Mouse (Mus musculus) limb, embryonic 11.5 days (tissue): ENCODE data around the gene Cdh23. TPM values are rescaled to one million over a fixed set of nuclear protein-coding genes. Genes with fewer than 3 reads are reported as not detected.
A peak's percentile ranks its signal among the peaks of the same experiment; 100 is the strongest.

Experiments used
- ATAC-seq: fragments of 200-750 bp; cut with Nextera tagmentation; 2 replicates; pipeline ENCODE4 v1.8.0; 2017; ENCODE audit warnings: low read depth; ENCODE audit not compliant: insufficient number of reproducible peaks, low FRiP score, low TSS enrichment
- DNase-seq: peaks from one replicate; pipeline ENCODE4 v3.0.0-alpha.2; 2015; ENCODE audit warnings: low spot score
- H3K27ac ChIP-seq: fragments of 300-500 bp; sonication (generic); replicated peaks from 2 replicates; pipeline ENCODE4 v1.5.1; 2014; ENCODE audit warnings: low read depth, mild to moderate bottlenecking, low read length
- H3K27me3 ChIP-seq: fragments of 300-500 bp; sonication (generic); 2 replicates; pipeline ENCODE4 v1.6.1; 2014; ENCODE audit warnings: mild to moderate bottlenecking, low read length, mixed read lengths; ENCODE audit not compliant: control insufficient read depth, insufficient read depth
- H3K36me3 ChIP-seq: fragments of 300-500 bp; sonication (generic); 2 replicates; pipeline ENCODE4 v1.6.1; 2014; ENCODE audit warnings: mild to moderate bottlenecking, low read length, moderate library complexity, mixed read lengths; ENCODE audit not compliant: control insufficient read depth, insufficient read depth
- H3K4me1 ChIP-seq: fragments of 300-500 bp; sonication (generic); 2 replicates; pipeline ENCODE4 v1.6.1; 2014; ENCODE audit warnings: low read length, mixed read lengths; ENCODE audit not compliant: control insufficient read depth, insufficient read depth
- H3K4me2 ChIP-seq: fragments of 300-500 bp; sonication (generic); 2 replicates; pipeline ENCODE4 v1.6.1; 2014; ENCODE audit warnings: low read depth, mild to moderate bottlenecking, moderate library complexity; ENCODE audit not compliant: severe bottlenecking
- H3K4me3 ChIP-seq: fragments of 300-500 bp; sonication (generic); 2 replicates; pipeline ENCODE4 v1.5.1; 2014; ENCODE audit warnings: low read depth, low read length
- H3K9ac ChIP-seq: fragments of 300-500 bp; sonication (generic); 2 replicates; pipeline ENCODE4 v1.6.1; 2014; ENCODE audit warnings: mild to moderate bottlenecking, low read length
- H3K9me3 ChIP-seq: fragments of 300-500 bp; sonication (generic); 2 replicates; pipeline ENCODE4 v1.6.1; 2016; ENCODE audit warnings: low read length; ENCODE audit not compliant: control insufficient read depth
- WGBS: fragments of 180-500 bp; shearing (Covaris S2); extraction: QIAGEN DNeasy Blood & Tissue Kit; methylation state at CpG from one replicate; pipeline ENCODE4 v1.1.7; 2014; 5-methylcytosine and 5-hydroxymethylcytosine counted together
- polyA plus RNA-seq: library from polyadenylated mRNA; unstranded; fragments of >200 nt; fragmentation: Nextera tagmentation; extraction: Ambion mirVana; gene quantifications from 2 replicates; pipeline ENCODE4 v1.2.1, GENCODE M21; 2014

Cdh23 gene
- polyA plus RNA-seq, 1 experiment from 2014 or later: 0.16 TPM

- Histone ChIP-seq H3K4me3 (no peak overlapping the region), H3K27me3 (no peaks in the 10 kb centered on the region), H3K4me1 (0 out of 2 replicates have a peak, but pooled peaks cover 2% of the 10 kb centered on the region), H3K27ac (no peak overlapping the region), H3K9me3 (no peaks in the 10 kb centered on the region), H3K9ac (no peak overlapping the region), H3K36me3 (no peaks in the 10 kb centered on the region), H3K4me2 (no peak overlapping the region)
- WGBS: 80% methylated on average over 9 of the region's 9 CpGs
- ATAC-seq (no peak), DNase-seq (no peak)
Measured at GRCm38 (mm10) chr10:60341528-60341927, 354.8 kb downstream of the Cdh23 start.

DNA sequence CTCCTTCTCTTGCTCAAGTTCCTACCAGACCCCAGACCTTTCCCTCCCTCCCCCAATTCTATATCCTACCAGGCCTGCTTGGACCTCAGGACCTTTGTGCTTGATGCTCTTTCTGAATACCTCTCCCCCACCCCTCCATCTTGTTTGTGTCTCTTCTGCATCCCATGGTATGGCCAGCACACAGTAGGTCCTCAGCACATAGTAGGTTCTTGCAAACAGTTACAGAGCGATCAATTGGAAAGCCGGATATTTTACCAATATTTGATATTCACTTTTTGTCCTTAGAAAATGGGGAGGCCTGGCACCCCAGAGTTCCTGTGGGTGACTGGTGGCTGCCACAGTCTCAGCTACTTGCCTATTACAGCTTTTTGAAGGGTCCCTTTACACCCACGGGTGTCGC is 361.3 kb downstream of the Cdh23 start:
- WGBS: 94% methylated on average over 4 of the region's 4 CpGs
- ATAC-seq: no peak
- no peak overlapping the region for H3K27ac ChIP-seq

GRCm38 (mm10) chr10:60334583-60334982 is 361.7 kb downstream of the Cdh23 start:
- ATAC-seq (no peak), DNase-seq (no peak)
- WGBS: 79% methylated on average over 7 of the region's 7 CpGs
- no peak overlapping the region for H3K27ac ChIP-seq
- H3K9me3 ChIP-seq: no peaks in the 10 kb centered on the region
- H3K36me3 ChIP-seq: no peaks in the 10 kb centered on the region
- H3K9ac ChIP-seq: no peak overlapping the region
- H3K4me2 ChIP-seq: no peak overlapping the region
- no peaks in the 10 kb centered on the region for H3K4me1 ChIP-seq
- H3K27me3 ChIP-seq: no peaks in the 10 kb centered on the region
- H3K4me3 ChIP-seq: no peak overlapping the region

More for the DNA sequence above, 361.3 kb downstream of the Cdh23 start:
- Histone ChIP-seq H3K27me3 (no peaks in the 10 kb centered on the region), H3K4me3 (no peak overlapping the region), H3K9ac (no peak overlapping the region), H3K9me3 (no peaks in the 10 kb centered on the region), H3K4me1 (no peaks in the 10 kb centered on the region), H3K36me3 (no peaks in the 10 kb centered on the region), H3K4me2 (no peak overlapping the region)
- DNase-seq: no peak

DNA sequence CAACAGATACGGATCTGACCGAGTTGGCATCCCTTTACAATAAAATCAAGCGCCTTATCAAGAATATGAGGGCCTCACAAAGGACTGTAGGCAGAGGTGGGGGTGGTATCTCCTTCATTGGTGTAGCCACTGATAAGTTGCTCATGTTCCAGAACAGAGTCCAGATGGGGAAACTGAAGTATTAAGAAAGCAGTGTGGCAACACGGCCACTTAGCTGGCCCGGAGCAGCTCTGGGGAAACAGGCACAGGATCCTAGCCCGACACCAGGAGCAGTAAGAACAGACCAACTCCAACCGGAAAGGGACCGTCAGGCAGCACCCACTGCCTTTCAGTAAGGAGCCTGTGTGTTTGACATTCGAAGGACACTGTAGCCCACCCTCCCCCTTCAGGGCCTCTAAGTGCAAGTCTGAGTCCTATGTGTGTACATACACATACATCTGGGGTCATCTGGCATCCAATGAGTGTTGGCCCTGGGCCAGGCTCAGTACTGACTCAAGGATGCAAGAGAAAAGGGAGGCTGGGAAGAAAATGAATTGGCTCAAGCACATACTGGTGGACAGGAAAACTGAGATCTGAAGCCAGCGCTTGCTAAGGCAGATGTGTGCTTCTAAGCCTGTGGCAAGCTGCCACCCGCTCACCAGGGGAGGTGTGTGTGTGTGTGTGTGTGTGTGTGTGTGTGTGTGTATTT is 367.2 kb downstream of the Cdh23 start:
- DNase-seq: no peak
- ATAC-seq: no peak
- H3K9ac ChIP-seq: no peak overlapping the region
- H3K27ac ChIP-seq: no peak overlapping the region
- H3K4me2 ChIP-seq: no peak overlapping the region
- H3K36me3 ChIP-seq: no peaks in the 10 kb centered on the region
- no peaks in the 10 kb centered on the region for H3K27me3 ChIP-seq
- WGBS: 88% methylated on average over 11 of the region's 11 CpGs
- no peaks in the 10 kb centered on the region for H3K9me3 ChIP-seq
- H3K4me3 ChIP-seq: no peak overlapping the region
- H3K4me1 ChIP-seq: no peaks in the 10 kb centered on the region

- Histone ChIP-seq H3K4me3 (no peak overlapping the region), H3K27me3 (no peaks in the 10 kb centered on the region), H3K36me3 (no peaks in the 10 kb centered on the region), H3K9ac (no peak overlapping the region), H3K4me1 (no peaks in the 10 kb centered on the region), H3K27ac (no peak overlapping the region), H3K9me3 (no peaks in the 10 kb centered on the region), H3K4me2 (no peak overlapping the region)
- ATAC-seq (no peak), DNase-seq (no peak)
- WGBS: 87% methylated on average over 4 of the region's 4 CpGs
Measured at GRCm38 (mm10) chr10:60316166-60316565, 380.1 kb downstream of the Cdh23 start.

GRCm38 (mm10) chr10:60313606-60314005 is 382.7 kb downstream of the Cdh23 start:
- WGBS: 92% methylated on average over 5 of the region's 5 CpGs
- no peak overlapping the region for H3K9ac ChIP-seq
- DNase-seq (no peak), ATAC-seq (no peak)
- no peaks in the 10 kb centered on the region for H3K36me3 ChIP-seq
- H3K9me3 ChIP-seq: no peaks in the 10 kb centered on the region
- no peak overlapping the region for H3K4me3 ChIP-seq
- no peak overlapping the region for H3K4me2 ChIP-seq
- H3K4me1 ChIP-seq: no peaks in the 10 kb centered on the region
- H3K27me3 ChIP-seq: no peaks in the 10 kb centered on the region
- H3K27ac ChIP-seq: no peak overlapping the region

DNA sequence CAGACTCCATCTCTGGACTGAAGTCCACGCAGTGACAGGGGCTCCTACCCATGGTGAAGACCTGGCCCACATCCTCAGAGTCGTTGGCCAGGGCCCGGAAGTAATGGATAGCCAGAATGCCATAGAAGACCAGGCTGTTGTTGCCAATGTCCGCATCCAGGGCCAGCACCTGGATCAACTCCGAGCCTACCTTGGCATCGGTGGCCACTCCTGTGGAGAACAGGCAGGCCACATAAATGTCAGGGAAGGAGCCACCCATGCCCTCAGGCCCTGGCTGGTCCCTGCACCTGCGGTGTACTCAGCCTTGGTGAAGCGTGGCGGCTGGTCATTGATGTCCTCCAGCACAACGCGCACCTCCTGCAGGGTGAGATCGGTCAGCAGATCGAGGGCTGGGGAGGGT is 385.7 kb downstream of the Cdh23 start:
- no peaks in the 10 kb centered on the region for H3K27me3 ChIP-seq
- no peak overlapping the region for H3K4me3 ChIP-seq
- WGBS: 84% methylated on average over 13 of the region's 13 CpGs
- H3K27ac ChIP-seq: no peak overlapping the region
- no peak for DNase-seq
- no peak overlapping the region for H3K4me2 ChIP-seq
- no peak for ATAC-seq
- H3K4me1 ChIP-seq: no peaks in the 10 kb centered on the region
- no peaks in the 10 kb centered on the region for H3K36me3 ChIP-seq
- no peak overlapping the region for H3K9ac ChIP-seq
- no peaks in the 10 kb centered on the region for H3K9me3 ChIP-seq

DNA sequence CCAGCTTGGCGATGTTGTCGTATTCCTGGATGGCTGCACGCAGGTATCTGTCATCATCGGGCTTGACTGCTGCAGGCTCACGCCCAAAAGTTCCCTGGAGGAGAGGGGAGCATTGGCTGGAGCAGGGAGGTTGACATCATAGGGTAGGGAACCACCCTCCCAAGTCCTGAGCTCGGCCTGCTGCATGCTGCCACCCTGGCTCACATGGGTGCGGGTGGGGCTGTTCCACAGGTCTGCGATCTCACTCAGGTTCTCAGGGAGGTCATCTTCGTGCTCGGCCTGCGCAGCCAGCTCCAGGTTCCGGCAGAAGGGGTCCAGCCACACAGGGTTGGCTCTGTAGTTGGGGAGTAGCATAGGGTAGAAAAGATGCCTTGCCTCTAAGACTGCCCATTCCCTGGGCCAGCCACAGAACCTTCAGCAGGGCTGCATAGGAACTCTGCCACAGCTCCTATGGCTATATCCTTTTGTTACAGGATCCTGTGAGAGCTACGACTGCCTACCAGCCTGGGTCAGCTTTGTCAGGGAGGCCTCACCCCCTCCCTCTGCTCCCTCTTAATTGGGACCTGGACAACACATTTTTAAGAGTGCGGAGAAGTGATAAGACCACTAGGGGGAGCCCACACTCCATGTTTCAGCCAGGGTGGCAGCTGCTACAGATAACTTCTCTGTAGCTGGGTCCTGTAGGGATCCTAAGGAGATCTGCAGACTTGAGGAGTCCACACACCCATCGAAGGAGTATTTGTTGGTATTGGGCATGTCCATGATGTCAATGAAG is 391.2 kb downstream of the Cdh23 start:
- 69% methylated on average over 15 of the region's 15 CpGs for WGBS
- peak; percentile 89 for DNase-seq
- no peaks in the 10 kb centered on the region for H3K4me1 ChIP-seq
- H3K9ac ChIP-seq: no peak overlapping the region
- H3K27me3 ChIP-seq: no peaks in the 10 kb centered on the region
- 0 out of 2 replicates have a peak, but pooled peaks have one; percentile 53 for ATAC-seq
- H3K4me3 ChIP-seq: no peak overlapping the region
- no peak overlapping the region for H3K27ac ChIP-seq
- H3K9me3 ChIP-seq: no peaks in the 10 kb centered on the region
- H3K4me2 ChIP-seq: no peak overlapping the region
- H3K36me3 ChIP-seq: peaks cover 12% of the 10 kb centered on the region; the same call in 1 of the 2 replicates
